Mouse (Mus musculus) bone marrow, adult 2 months (tissue): ENCODE measurements at regions not wholly inside any gene's neighbourhood (a gene's known extent, or its start where the extent isn't known, plus 50 kb on each side); places are given as distances from the start of the nearest gene placed in this dataset.

ENCODE experiments used
- CTCF ChIP-seq: fragments of 200-500 bp; IDR thresholded peaks from 2 replicates; pipeline ENCODE4 v1.5.1; 2011; ENCODE audit warnings: low read length, control low read depth; ENCODE audit not compliant: control insufficient read depth, insufficient read depth
- POLR2A ChIP-seq: fragments of 200-500 bp; IDR thresholded peaks from 2 replicates; pipeline ENCODE4 v1.6.1; 2011; ENCODE audit warnings: low read depth, mild to moderate bottlenecking, control low read depth, low read length, borderline replicate concordance; ENCODE audit not compliant: control insufficient read depth

DNA sequence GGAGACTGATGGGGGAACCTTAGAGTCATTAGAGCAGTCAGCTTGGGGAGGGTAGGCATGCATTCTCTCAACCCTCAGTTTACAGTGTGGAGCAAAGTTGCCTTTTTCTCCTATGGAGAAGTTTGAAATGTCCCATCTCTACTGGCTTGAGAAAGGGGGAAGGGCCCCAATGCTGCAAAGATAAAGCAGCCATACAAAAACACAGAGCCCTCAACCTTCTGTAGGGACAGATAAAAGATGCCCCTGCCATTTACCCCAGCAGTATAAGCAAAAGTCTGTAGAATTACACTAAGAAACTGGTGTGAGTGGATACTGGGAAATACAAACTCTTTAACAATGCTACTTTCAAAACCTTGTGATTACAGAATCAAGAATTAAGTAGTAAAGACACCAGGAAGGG lies 71.9 kb upstream of the Tmem215 start:
- TF ChIP-seq POLR2A (no peak), CTCF (no peak)
